8 mouse cellular contexts compared by ENCODE assay signal in the genomic region with DNA sequence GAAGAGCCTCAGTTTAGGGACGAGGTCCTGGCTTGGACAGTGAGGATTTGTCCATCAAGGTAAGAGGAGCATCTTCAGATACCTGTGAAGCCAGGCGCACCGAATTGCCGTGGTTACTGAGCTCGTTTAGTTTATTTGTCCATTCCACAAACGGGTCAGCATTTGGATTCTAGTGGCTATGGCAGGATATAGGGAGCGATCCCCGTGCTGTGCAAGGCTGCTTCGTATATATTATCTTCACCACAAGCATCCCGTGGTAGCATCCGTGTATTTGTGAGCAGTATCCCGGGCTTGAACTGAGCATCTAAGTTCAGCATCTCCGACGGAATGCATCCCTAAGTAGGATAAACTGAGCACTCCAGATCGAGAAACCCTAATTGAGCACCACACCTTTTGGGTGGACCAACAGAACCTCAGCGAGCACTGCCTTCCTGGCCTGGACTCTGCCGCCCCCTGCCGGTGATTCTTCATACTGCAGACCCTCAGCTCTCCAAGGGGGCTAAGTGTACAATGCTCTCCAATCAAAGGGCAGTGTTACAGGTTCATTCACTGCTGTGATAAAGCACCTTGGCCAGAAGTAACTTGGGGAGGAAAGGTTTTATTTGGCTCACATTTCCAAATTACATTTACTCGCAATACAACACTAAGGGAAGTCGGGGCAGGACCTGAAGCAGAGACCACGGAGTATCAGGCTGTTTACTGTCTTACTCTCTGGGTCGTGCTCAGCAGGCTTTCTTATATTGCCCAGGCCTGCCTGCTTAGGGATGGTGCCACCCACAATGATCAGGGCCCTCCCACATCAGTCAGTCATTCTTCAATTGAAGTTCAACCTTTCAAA.
A peak's percentile ranks its signal among the peaks of the same experiment; 100 is the strongest.
DNase-seq lines count a peak whose midpoint lies in the region; ATAC-seq lines count a peak whose summit lies in the region.

No protein-coding gene starts in this region.

- DNase-seq in 416B (ENCODE audit: low read depth), result peak; percentile 51
- peak; percentile 87 for DNase-seq in adrenal gland, postnatal 10 days
- peak; percentile 38 for DNase-seq in embryo, embryonic 11.5 days (ENCODE audit: low read depth, low spot score)
- DNase-seq in kidney, adult 18-20 months, result peak; percentile 82
- peak; percentile 80 for DNase-seq in left cerebral cortex, postnatal 4 days
- peak; percentile 63 to 81 for DNase-seq in spleen, postnatal 10 days (ENCODE audit: low spot score in 2 of 2)

- intact Hi-C loops in left cerebral cortex, postnatal 4 days (cut with DNase I), result loop anchor here (1.0 kb wide), 1 partner anchor 114 kb away; no protein-coding TSS in a partner anchor

- ATAC-seq in granulocyte monocyte progenitor cell, adult 5-6 weeks (replicated peaks; ENCODE audit: poor library complexity, severe bottlenecking), result peak; percentile 80
- ATAC-seq in monocyte, adult 5-6 weeks (replicated peaks; ENCODE audit: insufficient number of reproducible peaks, low FRiP score, low TSS enrichment, poor library complexity, severe bottlenecking), result peak; percentile 67

Comparison
In these comparisons a context has a peak if more than half of its experiments do, and no peak if none do; other contexts are left out.
1. Peak in every context shown above with its lines: DNase-seq and ATAC-seq.